Mouse (Mus musculus): Measurements from ENCODE around the gene Cgnl1.

- peak; percentile 51 for TF ChIP-seq CTCF (IDR thresholded peaks at IDR 0.05; ENCODE audit: low read depth, low read length)
- TF ChIP-seq POLR2A (IDR thresholded peaks at IDR 0.05; ENCODE audit: extremely low read depth, insufficient read depth, low read length) = peak; percentile 91
Measured at GRCm38 (mm10) chr9:71770991-71771767, at the start of gene Cgnl1.
